Mouse (Mus musculus): Measurements from ENCODE around the gene Bcl10.
"Not testable (repeated sequence)": the region's sequence is repeated elsewhere in the genome, so short reads cannot be mapped to it uniquely, and the experiment has no call there.

Gene Bcl10

GRCm38 (mm10) chr3:145913942-145914341 is 8.7 kb upstream of the Bcl10 start:
- DNase-seq, result not testable (repeated sequence)

- no peak for DNase-seq
Measured at GRCm38 (mm10) chr3:145916374-145916773, 6.2 kb upstream of the Bcl10 start.

- DNase-seq, result no peak
Measured at GRCm38 (mm10) chr3:145916826-145917225, 5.8 kb upstream of the Bcl10 start.

GRCm38 (mm10) chr3:145922971-145923370 is 367 bp downstream of the Bcl10 start:
- no peak for DNase-seq

- peak; percentile 99 for DNase-seq
Measured at GRCm38 (mm10) chr3:145923874-145924577, 1.4 kb downstream of the Bcl10 start.

- DNase-seq, result peak; percentile 67
Measured at GRCm38 (mm10) chr3:145924649-145925337, 2.2 kb downstream of the Bcl10 start.

- no peak for DNase-seq
Measured at GRCm38 (mm10) chr3:145925506-145925905, 2.9 kb downstream of the Bcl10 start.

GRCm38 (mm10) chr3:145929525-145930400 is 7.2 kb downstream of the Bcl10 start:
- DNase-seq, result no peak

- DNase-seq, result no peak
Measured at GRCm38 (mm10) chr3:145933845-145934244, 11.2 kb downstream of the Bcl10 start.

- DNase-seq, result peak; percentile 97
Measured at GRCm38 (mm10) chr3:145937505-145938404, 15.2 kb downstream of the Bcl10 start, which contains the start of gene 2410004B18Rik. TSS of gene 2410004B18Rik (plus strand) at chr3:145938014.

- DNase-seq, result peak; percentile 62
Measured at GRCm38 (mm10) chr3:145938405-145939349, 16.1 kb downstream of the Bcl10 start.

- no peak for DNase-seq
Measured at GRCm38 (mm10) chr3:145939402-145939801, 16.8 kb downstream of the Bcl10 start.

GRCm38 (mm10) chr3:145939971-145940370 is 17.4 kb downstream of the Bcl10 start:
- DNase-seq, result no peak

GRCm38 (mm10) chr3:145941971-145942370 is 19.4 kb downstream of the Bcl10 start:
- peak; percentile 71 for DNase-seq

- DNase-seq, result no peak
Measured at GRCm38 (mm10) chr3:145944348-145944747, 21.7 kb downstream of the Bcl10 start.

- DNase-seq, result no peak
Measured at GRCm38 (mm10) chr3:145945904-145946303, 23.3 kb downstream of the Bcl10 start.

GRCm38 (mm10) chr3:145946654-145947053 is 24.1 kb downstream of the Bcl10 start:
- no peak for DNase-seq

GRCm38 (mm10) chr3:145947539-145948204 is 25.1 kb downstream of the Bcl10 start:
- DNase-seq, result no peak

- DNase-seq, result peak; percentile 42
Measured at GRCm38 (mm10) chr3:145950034-145950814, 27.6 kb downstream of the Bcl10 start.

- DNase-seq, result no peak
Measured at GRCm38 (mm10) chr3:145950815-145951130, 28.2 kb downstream of the Bcl10 start.
